Mouse (Mus musculus): Measurements from ENCODE around the gene Phlda1.
A peak's percentile ranks its signal among the peaks of the same experiment; 100 is the strongest.
"Not testable (repeated sequence)": the region's sequence is repeated elsewhere in the genome, so short reads cannot be mapped to it uniquely, and the experiment has no call there.

The Phlda1 gene

GRCm38 (mm10) chr10:111506101-111506925 lies at the start of gene Phlda1:
TSS of gene Phlda1 (plus strand) at chr10:111506286.
- peak; percentile 84 for DNase-seq (ENCODE audit: low read depth, low spot score)

GRCm38 (mm10) chr10:111458088-111458487 lies 48.0 kb upstream of the Phlda1 start:
- DNase-seq (ENCODE audit: low read depth, low spot score) = no peak

- DNase-seq (ENCODE audit: low read depth, low spot score) = no peak
Measured at GRCm38 (mm10) chr10:111459040-111459439, 47.0 kb upstream of the Phlda1 start.

- no peak for DNase-seq (ENCODE audit: low read depth, low spot score)
Measured at GRCm38 (mm10) chr10:111459874-111460273, 46.2 kb upstream of the Phlda1 start.

GRCm38 (mm10) chr10:111460381-111460780 lies 45.7 kb upstream of the Phlda1 start:
- no peak for DNase-seq (ENCODE audit: low read depth, low spot score)

- no peak for DNase-seq (ENCODE audit: low read depth, low spot score)
Measured at GRCm38 (mm10) chr10:111464833-111465232, 41.3 kb upstream of the Phlda1 start.

GRCm38 (mm10) chr10:111465409-111465808 lies 40.7 kb upstream of the Phlda1 start:
- no peak for DNase-seq (ENCODE audit: low read depth, low spot score)

- DNase-seq (ENCODE audit: low read depth, low spot score) = no peak
Measured at GRCm38 (mm10) chr10:111471166-111471565, 34.9 kb upstream of the Phlda1 start.

- peak; percentile 98 for DNase-seq (ENCODE audit: low read depth, low spot score)
Measured at GRCm38 (mm10) chr10:111472686-111473510, 33.2 kb upstream of the Phlda1 start, which contains the start of gene Nap1l1. TSS of gene Nap1l1 (plus strand) at chr10:111473223.

- DNase-seq (ENCODE audit: low read depth, low spot score) = peak; percentile 48
Measured at GRCm38 (mm10) chr10:111473511-111474371, 32.3 kb upstream of the Phlda1 start.

- DNase-seq (ENCODE audit: low read depth, low spot score) = no peak
Measured at GRCm38 (mm10) chr10:111476301-111476700, 29.8 kb upstream of the Phlda1 start.

GRCm38 (mm10) chr10:111476989-111477510 lies 29.0 kb upstream of the Phlda1 start:
- no peak for DNase-seq (ENCODE audit: low read depth, low spot score)

GRCm38 (mm10) chr10:111479599-111479998 lies 26.5 kb upstream of the Phlda1 start:
- DNase-seq (ENCODE audit: low read depth, low spot score) = no peak

GRCm38 (mm10) chr10:111482654-111483053 lies 23.4 kb upstream of the Phlda1 start:
- no peak for DNase-seq (ENCODE audit: low read depth, low spot score)

- no peak for DNase-seq (ENCODE audit: low read depth, low spot score)
Measured at GRCm38 (mm10) chr10:111484079-111484478, 22.0 kb upstream of the Phlda1 start.

GRCm38 (mm10) chr10:111488793-111489192 lies 17.3 kb upstream of the Phlda1 start:
- no peak for DNase-seq (ENCODE audit: low read depth, low spot score)

GRCm38 (mm10) chr10:111490079-111490478 lies 16.0 kb upstream of the Phlda1 start:
- DNase-seq (ENCODE audit: low read depth, low spot score) = not testable (repeated sequence)

GRCm38 (mm10) chr10:111495888-111496287 lies 10.2 kb upstream of the Phlda1 start:
- no peak for DNase-seq (ENCODE audit: low read depth, low spot score)

- DNase-seq (ENCODE audit: low read depth, low spot score) = no peak
Measured at GRCm38 (mm10) chr10:111499892-111500291, 6.2 kb upstream of the Phlda1 start.

GRCm38 (mm10) chr10:111503071-111503470 lies 3.0 kb upstream of the Phlda1 start:
- DNase-seq (ENCODE audit: low read depth, low spot score) = peak; percentile 86

GRCm38 (mm10) chr10:111503716-111504115 lies 2.4 kb upstream of the Phlda1 start:
- no peak for DNase-seq (ENCODE audit: low read depth, low spot score)
